Mouse (Mus musculus) hindbrain, embryonic 16.5 days (tissue): ENCODE measurements around the gene Sorbs1. TPM values are rescaled to one million over a fixed set of nuclear protein-coding genes. Genes with fewer than 3 reads are reported as not detected.

Experiments
- ATAC-seq: fragments of 200-750 bp; cut with Nextera tagmentation; 2 replicates; pipeline ENCODE4 v1.8.0; 2017; ENCODE audit warnings: moderate TSS enrichment, moderate library complexity
- H3K27ac ChIP-seq: fragments of 300-500 bp; sonication (generic); 2 replicates; pipeline ENCODE4 v1.5.1; 2014; ENCODE audit warnings: low read depth, mild to moderate bottlenecking, control low read depth, low read length, moderate library complexity
- H3K27me3 ChIP-seq: fragments of 300-500 bp; sonication (generic); replicated peaks from 2 replicates; pipeline ENCODE4 v1.6.1; 2014; ENCODE audit warnings: low read length; ENCODE audit not compliant: control insufficient read depth, insufficient read depth
- H3K36me3 ChIP-seq: fragments of 300-500 bp; sonication (generic); 2 replicates; pipeline ENCODE4 v1.6.1; 2014; ENCODE audit warnings: mild to moderate bottlenecking, low read length, moderate library complexity, mixed read lengths; ENCODE audit not compliant: control insufficient read depth, insufficient read depth
- H3K4me1 ChIP-seq: fragments of 300-500 bp; sonication (generic); 2 replicates; pipeline ENCODE4 v1.6.1; 2014; ENCODE audit warnings: low read depth, low read length; ENCODE audit not compliant: control insufficient read depth, insufficient read depth
- H3K4me2 ChIP-seq: fragments of 300-500 bp; sonication (generic); 2 replicates; pipeline ENCODE4 v1.6.1; 2014; ENCODE audit warnings: mild to moderate bottlenecking, low read length, control low read depth, moderate library complexity
- H3K4me3 ChIP-seq: fragments of 300-500 bp; sonication (generic); 2 replicates; pipeline ENCODE4 v1.5.1; 2014; ENCODE audit warnings: mild to moderate bottlenecking, low read length, control low read depth, moderate library complexity
- H3K9ac ChIP-seq: fragments of 300-500 bp; sonication (generic); 2 replicates; pipeline ENCODE4 v1.6.1; 2014; ENCODE audit warnings: low read depth, mild to moderate bottlenecking, control low read depth, low read length, moderate library complexity
- H3K9me3 ChIP-seq: fragments of 300-500 bp; sonication (generic); 2 replicates; pipeline ENCODE4 v1.6.1; 2014; ENCODE audit warnings: mild to moderate bottlenecking, low read length, moderate library complexity; ENCODE audit not compliant: control insufficient read depth
- WGBS: fragments of 180-500 bp; shearing (Covaris S2); extraction: QIAGEN DNeasy Blood & Tissue Kit; methylation state at CpG from one replicate; pipeline ENCODE4 v1.1.7; 2014; 5-methylcytosine and 5-hydroxymethylcytosine counted together
- polyA plus RNA-seq: library from polyadenylated mRNA; unstranded; fragments of >200 nt; fragmentation: Nextera tagmentation; extraction: Ambion mirVana; gene quantifications from 2 replicates; pipeline ENCODE4 v1.2.1, GENCODE M21; 2015

Gene Sorbs1
- polyA plus RNA-seq, 1 experiment from 2014 or later, result 83.6 TPM

DNA sequence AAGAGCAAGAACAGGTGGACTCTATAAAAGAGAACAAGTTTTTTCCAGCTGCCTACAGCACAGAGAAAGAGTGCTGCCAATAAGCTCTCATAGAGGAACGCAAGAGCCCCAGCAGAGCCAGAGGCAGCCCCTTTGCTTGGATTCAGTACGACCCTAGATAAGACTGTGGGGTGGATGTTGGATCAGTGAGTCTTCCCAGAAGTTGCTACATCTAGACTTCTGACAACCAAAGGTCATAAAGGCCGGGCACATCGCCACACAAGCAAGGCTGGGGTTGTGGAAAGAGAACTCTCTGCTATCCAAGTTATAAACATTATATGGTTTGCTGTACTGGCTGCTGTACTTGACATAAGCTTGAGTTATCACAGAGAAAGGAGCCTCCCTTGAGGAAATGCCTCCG, 6.8 kb upstream of the Sorbs1 start:
- Histone ChIP-seq H3K4me3 (no peak overlapping the region), H3K9me3 (no peaks in the 10 kb centered on the region), H3K4me1 (no peaks in the 10 kb centered on the region), H3K4me2 (no peak overlapping the region), H3K9ac (no peak overlapping the region), H3K36me3 (no peaks in the 10 kb centered on the region), H3K27ac (no peak overlapping the region), H3K27me3 (no peaks in the 10 kb centered on the region)
- 89% methylated on average over 5 of the region's 5 CpGs for WGBS
- ATAC-seq, result no peak

DNA sequence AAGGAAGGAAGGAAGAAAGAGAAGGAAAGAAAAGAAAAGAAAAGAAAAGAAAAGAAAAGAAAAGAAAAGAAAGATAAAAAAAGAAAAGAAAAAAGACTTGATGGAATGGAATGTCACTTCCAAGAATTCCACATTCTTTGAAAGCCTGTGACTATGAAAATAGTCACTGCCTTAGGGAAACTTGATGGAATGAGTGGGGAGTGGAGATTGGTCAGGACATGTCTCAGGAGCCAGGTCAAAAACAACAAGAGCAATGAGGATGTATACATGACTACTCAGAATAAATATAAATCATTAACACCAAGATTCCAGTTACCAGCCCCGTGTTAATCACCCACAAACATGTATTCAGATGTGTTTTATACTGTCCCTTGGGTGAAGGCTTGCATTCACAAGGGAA, 5.1 kb upstream of the Sorbs1 start:
- no peaks in the 10 kb centered on the region for H3K9me3 ChIP-seq
- H3K36me3 ChIP-seq, result no peaks in the 10 kb centered on the region
- no peak overlapping the region for H3K4me3 ChIP-seq
- H3K27me3 ChIP-seq, result no peaks in the 10 kb centered on the region
- H3K27ac ChIP-seq, result no peak overlapping the region
- H3K4me1 ChIP-seq, result no peaks in the 10 kb centered on the region
- no peak for ATAC-seq
- no peak overlapping the region for H3K4me2 ChIP-seq
- H3K9ac ChIP-seq, result no peak overlapping the region
- WGBS, result 55% methylated on average over 1 of the region's 1 CpGs

DNA sequence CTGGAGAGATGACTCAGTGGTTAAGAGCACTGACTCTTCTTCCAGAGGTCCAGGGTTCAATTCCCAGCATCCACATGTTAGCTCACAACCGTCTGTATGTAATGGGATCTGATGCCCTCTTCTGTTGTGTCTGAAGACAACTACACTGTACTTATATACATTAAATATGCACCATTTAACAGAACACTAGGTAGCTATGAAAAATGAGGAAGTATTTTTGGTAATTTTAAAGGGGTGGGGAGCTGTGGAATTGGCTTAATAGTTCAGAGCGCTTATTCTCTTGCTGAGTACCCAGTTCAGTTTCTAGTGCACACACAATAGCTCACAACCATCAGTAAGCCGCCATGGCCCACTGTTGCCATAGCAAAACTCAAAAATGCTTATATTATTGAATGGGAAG, 2.0 kb upstream of the Sorbs1 start:
- 89% methylated on average over 3 of the region's 3 CpGs for WGBS
- H3K4me2 ChIP-seq, result no peak overlapping the region
- H3K27ac ChIP-seq, result no peak overlapping the region
- H3K36me3 ChIP-seq, result no peaks in the 10 kb centered on the region
- no peak for ATAC-seq
- H3K4me3 ChIP-seq, result no peak overlapping the region
- H3K9me3 ChIP-seq, result no peaks in the 10 kb centered on the region
- H3K9ac ChIP-seq, result no peak overlapping the region
- peaks cover 13% of the 10 kb centered on the region for H3K4me1 ChIP-seq
- H3K27me3 ChIP-seq, result no peaks in the 10 kb centered on the region

DNA sequence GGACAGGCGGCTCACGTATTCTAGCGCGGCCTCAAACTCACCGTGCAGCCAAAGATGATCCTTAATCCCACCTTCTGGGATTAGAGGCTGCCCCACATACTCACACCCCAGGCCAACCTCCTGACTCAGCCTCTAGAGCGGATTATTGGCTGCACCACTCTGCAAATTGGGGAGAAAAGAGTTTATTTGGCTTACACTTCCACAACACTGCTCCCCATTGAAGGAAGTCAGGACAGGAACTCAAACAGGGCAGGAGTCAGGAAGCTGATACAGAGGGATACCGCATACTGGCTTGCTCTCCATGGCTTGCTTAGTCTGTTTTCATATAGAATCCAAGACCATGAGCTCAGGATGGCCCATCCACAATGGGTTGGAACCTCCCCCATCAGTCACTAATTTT, 797 bp upstream of the Sorbs1 start:
- Histone ChIP-seq H3K4me1 (peaks cover 23% of the 10 kb centered on the region), H3K9ac (no peak overlapping the region), H3K4me3 (no peak overlapping the region), H3K9me3 (no peaks in the 10 kb centered on the region), H3K27ac (no peak overlapping the region), H3K4me2 (no peak overlapping the region), H3K36me3 (no peaks in the 10 kb centered on the region), H3K27me3 (no peaks in the 10 kb centered on the region)
- WGBS, result 85% methylated on average over 7 of the region's 7 CpGs
- no peak for ATAC-seq

DNA sequence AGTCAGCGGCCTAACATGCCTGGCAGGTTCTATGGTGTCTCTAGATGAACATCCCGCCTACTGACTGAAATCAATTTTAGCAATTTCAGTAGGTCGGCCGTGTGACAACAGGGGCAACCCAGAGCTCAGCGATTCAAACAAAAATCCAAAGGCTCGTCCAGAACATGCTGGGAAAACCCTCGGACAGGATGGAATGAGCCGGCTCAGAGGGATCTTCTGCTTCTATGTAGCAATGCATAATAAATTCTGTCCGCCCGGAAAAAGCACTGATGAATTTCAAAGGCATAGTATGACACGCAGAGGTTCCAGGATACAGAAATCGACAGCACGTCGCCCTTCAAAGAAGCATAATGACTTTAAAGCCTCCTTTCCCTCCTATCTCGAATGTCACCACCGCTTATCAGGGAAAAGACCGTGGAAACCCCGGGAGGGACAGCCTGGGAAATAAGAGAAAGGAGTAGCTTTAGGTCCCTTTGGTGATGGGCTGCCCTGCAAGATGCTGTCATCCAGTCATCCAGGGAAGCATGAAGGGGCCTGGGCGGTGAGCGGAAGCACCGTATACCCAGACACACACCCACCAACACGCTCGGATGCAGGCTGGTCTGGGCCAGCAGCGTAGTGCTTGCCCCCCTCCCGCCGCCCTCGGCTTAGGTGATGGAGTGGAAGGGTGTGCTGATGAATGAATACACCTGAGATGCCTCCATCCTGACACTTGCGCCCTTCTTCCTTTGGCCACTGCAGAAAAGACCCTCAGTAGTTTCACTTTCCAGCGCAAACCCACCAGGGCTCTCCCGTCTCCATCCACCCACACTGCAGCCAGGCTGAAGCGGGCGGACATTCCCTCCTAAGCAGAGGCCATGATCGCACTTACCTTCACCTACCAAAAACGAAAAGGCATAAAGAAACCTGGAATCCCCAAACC, 818 bp downstream of the Sorbs1 start:
- Histone ChIP-seq H3K4me3 (peak overlapping the region; percentile 65), H3K27me3 (no peaks in the 10 kb centered on the region), H3K27ac (peak overlapping the region; percentile 86), H3K9me3 (no peaks in the 10 kb centered on the region), H3K4me1 (peaks cover 23% of the 10 kb centered on the region), H3K36me3 (no peaks in the 10 kb centered on the region), H3K9ac (peak overlapping the region; percentile 79), H3K4me2 (peak overlapping the region; percentile 61)
- WGBS, result under 1% methylated on average over 34 of the region's 34 CpGs
- peak; percentile 43 for ATAC-seq

GRCm38 (mm10) chr19:40511679-40512309, 1.8 kb downstream of the Sorbs1 start:
- H3K9me3 ChIP-seq, result no peaks in the 10 kb centered on the region
- peak overlapping the region; percentile 86 for H3K27ac ChIP-seq

DNA sequence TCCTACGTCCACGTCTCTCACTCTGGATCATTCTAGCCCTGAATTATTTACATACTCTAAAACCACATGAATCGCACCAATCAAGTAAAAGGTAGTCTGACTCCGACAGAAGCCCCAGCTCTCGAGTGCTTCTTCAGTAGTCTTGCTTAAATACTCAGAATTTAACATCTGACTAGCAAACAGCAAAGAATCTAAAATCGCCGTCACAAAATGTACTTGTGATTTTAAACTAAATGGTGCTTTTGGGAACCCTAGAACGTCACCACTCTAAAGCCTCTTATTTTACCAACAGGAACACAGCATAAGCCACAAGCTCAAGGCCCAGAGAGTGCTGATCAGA, 2.5 kb downstream of the Sorbs1 start:
- Histone ChIP-seq H3K36me3 (no peaks in the 10 kb centered on the region), H3K9me3 (no peaks in the 10 kb centered on the region), H3K4me3 (peak overlapping the region; percentile 65), H3K4me1 (peaks cover 23% of the 10 kb centered on the region), H3K27ac (no peak overlapping the region), H3K9ac (peak overlapping the region; percentile 42), H3K4me2 (peak overlapping the region; percentile 61), H3K27me3 (no peaks in the 10 kb centered on the region)
- 58% methylated on average over 8 of the region's 8 CpGs for WGBS
- ATAC-seq, result no peak

More at GRCm38 (mm10) chr19:40511679-40512309, 1.8 kb downstream of the Sorbs1 start:
- 20% methylated on average over 5 of the region's 5 CpGs for WGBS
- peak overlapping the region; percentile 61 for H3K4me2 ChIP-seq
- H3K27me3 ChIP-seq, result no peaks in the 10 kb centered on the region
- no peaks in the 10 kb centered on the region for H3K36me3 ChIP-seq
- no peak for ATAC-seq
- peak overlapping the region; percentile 65 for H3K4me3 ChIP-seq
- peaks cover 23% of the 10 kb centered on the region for H3K4me1 ChIP-seq
- peak overlapping the region; percentile 79 for H3K9ac ChIP-seq

DNA sequence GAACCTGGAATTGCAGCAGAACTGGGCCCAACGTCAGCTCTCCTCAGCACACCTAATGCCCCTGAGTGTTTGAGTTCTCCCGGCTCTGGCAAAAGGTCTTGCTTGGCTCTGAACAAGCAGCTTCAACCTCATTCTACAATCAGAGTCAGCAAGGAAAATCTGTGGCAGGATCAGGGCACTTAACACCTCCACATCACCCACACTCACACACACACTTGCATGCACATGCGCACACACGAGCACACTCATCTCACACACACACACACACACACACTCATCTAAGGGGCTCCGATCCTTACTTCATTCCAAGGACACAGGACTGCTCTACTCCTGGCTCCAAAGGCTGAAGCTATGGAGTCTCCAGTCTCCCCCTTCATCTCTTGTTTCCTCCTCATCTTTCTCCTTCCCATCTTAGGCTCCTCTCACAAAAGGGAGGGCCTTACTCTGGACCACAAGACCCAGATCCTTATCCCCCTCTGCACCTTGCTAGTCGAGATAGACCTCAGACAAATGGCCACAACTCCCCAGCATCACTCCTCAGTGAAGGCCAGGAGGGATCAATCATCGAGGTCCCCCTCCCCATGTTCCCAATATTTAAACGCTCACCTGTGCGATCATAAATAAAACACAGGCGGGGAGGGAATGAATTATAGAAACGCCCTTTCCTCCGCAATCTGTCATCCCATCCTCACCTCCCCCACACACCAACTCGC, 3.0 kb downstream of the Sorbs1 start:
- H3K9ac ChIP-seq, result peak overlapping the region; percentile 8
- H3K4me2 ChIP-seq, result peak overlapping the region; percentile 61
- no peaks in the 10 kb centered on the region for H3K27me3 ChIP-seq
- H3K4me3 ChIP-seq, result peak overlapping the region; percentile 65
- 71% methylated on average over 13 of the region's 13 CpGs for WGBS
- no peaks in the 10 kb centered on the region for H3K9me3 ChIP-seq
- H3K36me3 ChIP-seq, result no peaks in the 10 kb centered on the region
- H3K4me1 ChIP-seq, result peaks cover 23% of the 10 kb centered on the region
- no peak overlapping the region for H3K27ac ChIP-seq
- ATAC-seq, result no peak

GRCm38 (mm10) chr19:40509274-40509673, 4.3 kb downstream of the Sorbs1 start:
- no peak for ATAC-seq
- peaks cover 23% of the 10 kb centered on the region for H3K4me1 ChIP-seq
- 64% methylated on average over 2 of the region's 2 CpGs for WGBS
- no peaks in the 10 kb centered on the region for H3K9me3 ChIP-seq
- no peaks in the 10 kb centered on the region for H3K27me3 ChIP-seq
- H3K36me3 ChIP-seq, result no peaks in the 10 kb centered on the region
- no peak overlapping the region for H3K9ac ChIP-seq
- H3K4me3 ChIP-seq, result no peak overlapping the region
- no peak overlapping the region for H3K27ac ChIP-seq
- no peak overlapping the region for H3K4me2 ChIP-seq
